Mouse (Mus musculus): ENCODE results near the gene Btrc. TPM values are rescaled to one million over a fixed set of nuclear protein-coding genes. Genes with fewer than 3 reads are reported as not detected.
"Not testable (repeated sequence)": the region's sequence is repeated elsewhere in the genome, so short reads cannot be mapped to it uniquely, and the experiment has no call there.

Gene Btrc
- polyA plus RNA-seq, 1 experiment from 2014 or later = 49.0 TPM

GRCm38 (mm10) chr19:45535929-45536328 lies 172.4 kb downstream of the Btrc start:
- 54% methylated on average over 6 of the region's 6 CpGs for WGBS

GRCm38 (mm10) chr19:45537505-45537904 lies 174.0 kb downstream of the Btrc start:
- no peaks in the 10 kb centered on the region for H3K9me3 ChIP-seq (ENCODE audit: control insufficient read depth, low read length)
- DNase-seq (ENCODE audit: low spot score) = no peak
- H3K27ac ChIP-seq (ENCODE audit: low read depth, low read length) = no peak overlapping the region
- 31% methylated on average over 1 of the region's 1 CpGs for WGBS
- no peak overlapping the region for H3K9ac ChIP-seq (ENCODE audit: low read depth, low read length)
- ATAC-seq (replicated peaks; ENCODE audit: low FRiP score) = no peak
- H3K27me3 ChIP-seq (replicated peaks; ENCODE audit: control insufficient read depth, insufficient read depth, low read length) = peaks cover 20% of the 10 kb centered on the region
- no peak overlapping the region for H3K4me2 ChIP-seq
- H3K4me1 ChIP-seq (replicated peaks; ENCODE audit: control insufficient read depth, insufficient read depth, low read length) = peaks cover 10% of the 10 kb centered on the region
- H3K36me3 ChIP-seq (ENCODE audit: control insufficient read depth, insufficient read depth, low read length) = no peaks in the 10 kb centered on the region
- no peak overlapping the region for H3K4me3 ChIP-seq (ENCODE audit: low read depth, low read length)

More at GRCm38 (mm10) chr19:45535929-45536328, 172.4 kb downstream of the Btrc start:
- peaks cover 5% of the 10 kb centered on the region for H3K27me3 ChIP-seq (replicated peaks; ENCODE audit: control insufficient read depth, insufficient read depth, low read length)
- DNase-seq (ENCODE audit: low spot score) = no peak
- no peak overlapping the region for H3K4me2 ChIP-seq
- no peak for ATAC-seq (replicated peaks; ENCODE audit: low FRiP score)
- H3K9me3 ChIP-seq (ENCODE audit: control insufficient read depth, low read length) = no peaks in the 10 kb centered on the region
- no peak overlapping the region for H3K27ac ChIP-seq (ENCODE audit: low read depth, low read length)
- no peak overlapping the region for H3K9ac ChIP-seq (ENCODE audit: low read depth, low read length)
- H3K4me1 ChIP-seq (replicated peaks; ENCODE audit: control insufficient read depth, insufficient read depth, low read length) = peaks cover 5% of the 10 kb centered on the region
- no peak overlapping the region for H3K4me3 ChIP-seq (ENCODE audit: low read depth, low read length)
- no peaks in the 10 kb centered on the region for H3K36me3 ChIP-seq (ENCODE audit: control insufficient read depth, insufficient read depth, low read length)

GRCm38 (mm10) chr19:45540657-45541408 lies 177.3 kb downstream of the Btrc start:
- ATAC-seq (replicated peaks; ENCODE audit: low FRiP score) = no peak

DNA sequence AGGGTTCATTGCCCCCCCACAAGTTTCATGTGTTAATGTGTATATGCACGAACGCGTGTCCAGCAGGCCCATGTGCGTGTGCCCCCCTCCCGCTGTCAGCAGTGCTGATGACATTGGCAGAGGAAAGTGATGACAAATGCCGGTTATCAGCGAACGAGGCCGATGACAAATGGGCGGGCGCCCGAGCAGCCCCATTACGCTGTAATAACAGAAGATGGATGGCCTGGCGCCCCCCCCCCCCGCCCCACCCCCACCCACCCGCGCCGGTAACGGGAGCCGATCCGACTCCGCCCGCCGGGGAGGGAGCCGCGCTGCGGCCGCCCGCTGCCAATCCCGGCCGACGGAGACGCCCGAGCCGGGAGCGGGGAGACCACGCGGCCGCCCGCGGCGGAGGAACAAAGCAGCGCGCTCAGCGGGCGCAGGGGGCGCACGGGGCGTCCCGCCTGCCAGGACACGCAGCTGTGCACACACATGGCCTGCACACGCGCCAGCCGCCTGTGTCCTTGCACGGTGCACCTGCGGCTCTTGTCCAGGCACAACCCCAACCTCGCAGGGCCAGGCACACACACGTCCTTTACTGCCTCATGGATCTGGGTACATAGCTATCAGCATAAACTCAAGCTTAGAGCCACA lies 178.0 kb downstream of the Btrc start:
- H3K27me3 ChIP-seq (replicated peaks; ENCODE audit: control insufficient read depth, insufficient read depth, low read length) = peaks cover 41% of the 10 kb centered on the region
- DNase-seq (ENCODE audit: low spot score) (peak; percentile 64), ATAC-seq (replicated peaks; ENCODE audit: low FRiP score) (0 out of 2 replicates have a peak, but pooled peaks have one; percentile 11)
- no peak overlapping the region for H3K27ac ChIP-seq (ENCODE audit: low read depth, low read length)
- peaks cover 10% of the 10 kb centered on the region for H3K4me1 ChIP-seq (replicated peaks; ENCODE audit: control insufficient read depth, insufficient read depth, low read length)
- H3K36me3 ChIP-seq (ENCODE audit: control insufficient read depth, insufficient read depth, low read length) = no peaks in the 10 kb centered on the region
- H3K4me2 ChIP-seq = peak overlapping the region; percentile 68
- H3K4me3 ChIP-seq (ENCODE audit: low read depth, low read length) = peak overlapping the region; percentile 48
- under 1% methylated on average over 41 of the region's 58 CpGs for WGBS
- peak overlapping the region; percentile 49 for H3K9ac ChIP-seq (ENCODE audit: low read depth, low read length)
- H3K9me3 ChIP-seq (ENCODE audit: control insufficient read depth, low read length) = no peaks in the 10 kb centered on the region

More at GRCm38 (mm10) chr19:45540657-45541408, 177.3 kb downstream of the Btrc start:
- peak overlapping the region; percentile 49 for H3K9ac ChIP-seq (ENCODE audit: low read depth, low read length)
- DNase-seq (ENCODE audit: low spot score) = no peak
- H3K4me1 ChIP-seq (replicated peaks; ENCODE audit: control insufficient read depth, insufficient read depth, low read length) = peaks cover 10% of the 10 kb centered on the region
- no peak overlapping the region for H3K27ac ChIP-seq (ENCODE audit: low read depth, low read length)
- no peaks in the 10 kb centered on the region for H3K36me3 ChIP-seq (ENCODE audit: control insufficient read depth, insufficient read depth, low read length)
- peak overlapping the region; percentile 48 for H3K4me3 ChIP-seq (ENCODE audit: low read depth, low read length)
- 43% methylated on average over 8 of the region's 8 CpGs for WGBS
- H3K27me3 ChIP-seq (replicated peaks; ENCODE audit: control insufficient read depth, insufficient read depth, low read length) = peaks cover 34% of the 10 kb centered on the region
- H3K4me2 ChIP-seq = peak overlapping the region; percentile 68
- H3K9me3 ChIP-seq (ENCODE audit: control insufficient read depth, low read length) = no peaks in the 10 kb centered on the region

GRCm38 (mm10) chr19:45542061-45542460 lies 178.5 kb downstream of the Btrc start:
- DNase-seq (ENCODE audit: low spot score) (no peak), ATAC-seq (replicated peaks; ENCODE audit: low FRiP score) (no peak)
- peak overlapping the region; percentile 49 for H3K9ac ChIP-seq (ENCODE audit: low read depth, low read length)

GRCm38 (mm10) chr19:45544152-45544924 lies 180.8 kb downstream of the Btrc start:
- Histone ChIP-seq H3K27me3 (replicated peaks; ENCODE audit: control insufficient read depth, insufficient read depth, low read length) (peaks cover 41% of the 10 kb centered on the region), H3K36me3 (ENCODE audit: control insufficient read depth, insufficient read depth, low read length) (no peaks in the 10 kb centered on the region), H3K4me1 (replicated peaks; ENCODE audit: control insufficient read depth, insufficient read depth, low read length) (peaks cover 30% of the 10 kb centered on the region), H3K27ac (ENCODE audit: low read depth, low read length) (no peak overlapping the region), H3K9me3 (ENCODE audit: control insufficient read depth, low read length) (no peaks in the 10 kb centered on the region), H3K9ac (ENCODE audit: low read depth, low read length) (peak overlapping the region; percentile 0; the same call in 1 of the 2 replicates), H3K4me2 (peak overlapping the region; percentile 93), H3K4me3 (ENCODE audit: low read depth, low read length) (peak overlapping the region; percentile 36)
- DNase-seq (ENCODE audit: low spot score) (no peak), ATAC-seq (replicated peaks; ENCODE audit: low FRiP score) (no peak)
- 2% methylated on average over 21 of the region's 26 CpGs for WGBS

More at GRCm38 (mm10) chr19:45542061-45542460, 178.5 kb downstream of the Btrc start:
- H3K27ac ChIP-seq (ENCODE audit: low read depth, low read length) = no peak overlapping the region
- peaks cover 11% of the 10 kb centered on the region for H3K4me1 ChIP-seq (replicated peaks; ENCODE audit: control insufficient read depth, insufficient read depth, low read length)
- peak overlapping the region; percentile 48 for H3K4me3 ChIP-seq (ENCODE audit: low read depth, low read length)
- peaks cover 41% of the 10 kb centered on the region for H3K27me3 ChIP-seq (replicated peaks; ENCODE audit: control insufficient read depth, insufficient read depth, low read length)
- H3K4me2 ChIP-seq = peak overlapping the region; percentile 68
- H3K9me3 ChIP-seq (ENCODE audit: control insufficient read depth, low read length) = no peaks in the 10 kb centered on the region
- H3K36me3 ChIP-seq (ENCODE audit: control insufficient read depth, insufficient read depth, low read length) = no peaks in the 10 kb centered on the region
- WGBS = 29% methylated on average over 3 of the region's 3 CpGs

DNA sequence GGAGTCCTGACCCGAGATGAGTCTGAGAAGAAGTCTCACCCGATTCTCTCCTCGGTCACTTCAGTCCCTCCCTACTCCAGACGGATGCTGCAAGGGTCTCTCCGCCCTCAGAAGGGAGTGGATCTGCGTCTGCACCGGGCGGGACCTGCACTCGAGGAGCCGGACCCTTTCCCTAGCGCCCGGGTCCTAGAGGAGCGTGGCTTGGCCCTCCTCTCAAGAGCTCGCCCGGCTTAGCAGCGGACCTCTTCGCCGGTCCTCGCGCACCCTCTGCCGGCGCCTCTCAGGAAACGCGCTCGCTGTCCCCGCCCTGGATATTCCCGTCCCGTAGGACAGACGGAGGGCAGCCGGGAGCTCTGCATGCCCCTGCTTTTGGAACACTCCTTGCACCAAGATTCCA lies 181.4 kb downstream of the Btrc start:
- peak overlapping the region; percentile 0; the same call in 1 of the 2 replicates for H3K9ac ChIP-seq (ENCODE audit: low read depth, low read length)
- ATAC-seq (replicated peaks; ENCODE audit: low FRiP score) = peak; percentile 57
- H3K27ac ChIP-seq (ENCODE audit: low read depth, low read length) = no peak overlapping the region
- H3K9me3 ChIP-seq (ENCODE audit: control insufficient read depth, low read length) = no peaks in the 10 kb centered on the region
- H3K4me2 ChIP-seq = peak overlapping the region; percentile 93
- H3K4me3 ChIP-seq (ENCODE audit: low read depth, low read length) = peak overlapping the region; percentile 36
- WGBS = under 1% methylated on average over 30 of the region's 30 CpGs
- peaks cover 36% of the 10 kb centered on the region for H3K4me1 ChIP-seq (replicated peaks; ENCODE audit: control insufficient read depth, insufficient read depth, low read length)
- peaks cover 41% of the 10 kb centered on the region for H3K27me3 ChIP-seq (replicated peaks; ENCODE audit: control insufficient read depth, insufficient read depth, low read length)
- H3K36me3 ChIP-seq (ENCODE audit: control insufficient read depth, insufficient read depth, low read length) = no peaks in the 10 kb centered on the region
- DNase-seq (ENCODE audit: low spot score) = peak; percentile 74

DNA sequence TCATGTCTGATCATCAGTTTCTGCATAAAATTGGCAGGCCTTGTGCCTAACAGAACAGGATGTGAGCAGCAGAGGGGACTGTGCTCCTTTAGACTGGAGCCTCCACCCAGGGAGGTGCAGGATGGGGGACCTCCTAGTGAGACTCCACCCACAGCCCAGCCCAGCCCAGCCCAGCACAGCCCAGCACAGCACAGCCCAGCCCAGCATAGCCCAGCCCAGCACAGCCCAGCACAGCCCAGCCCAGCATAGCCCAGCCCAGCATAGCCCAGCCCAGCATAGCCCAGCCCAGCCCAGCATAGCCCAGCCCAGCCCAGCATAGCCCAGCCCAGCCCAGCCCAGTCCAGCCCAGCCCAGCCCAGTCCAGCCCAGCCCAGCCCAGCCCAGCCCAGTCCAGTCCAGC lies 184.7 kb downstream of the Btrc start:
- not testable (repeated sequence) for H3K4me2 ChIP-seq; H3K9ac ChIP-seq (ENCODE audit: low read depth, low read length); H3K9me3 ChIP-seq (ENCODE audit: control insufficient read depth, low read length); H3K27ac ChIP-seq (ENCODE audit: low read depth, low read length); DNase-seq (ENCODE audit: low spot score); H3K4me3 ChIP-seq (ENCODE audit: low read depth, low read length); H3K36me3 ChIP-seq (ENCODE audit: control insufficient read depth, insufficient read depth, low read length)
- peaks cover 36% of the 10 kb centered on the region for H3K4me1 ChIP-seq (replicated peaks; ENCODE audit: control insufficient read depth, insufficient read depth, low read length)
- peak; percentile 88 for ATAC-seq (replicated peaks; ENCODE audit: low FRiP score)
- H3K27me3 ChIP-seq (replicated peaks; ENCODE audit: control insufficient read depth, insufficient read depth, low read length) = peaks cover 15% of the 10 kb centered on the region
